Comparison of ENCODE assay signal across 19 mouse cellular contexts in the genomic region with DNA sequence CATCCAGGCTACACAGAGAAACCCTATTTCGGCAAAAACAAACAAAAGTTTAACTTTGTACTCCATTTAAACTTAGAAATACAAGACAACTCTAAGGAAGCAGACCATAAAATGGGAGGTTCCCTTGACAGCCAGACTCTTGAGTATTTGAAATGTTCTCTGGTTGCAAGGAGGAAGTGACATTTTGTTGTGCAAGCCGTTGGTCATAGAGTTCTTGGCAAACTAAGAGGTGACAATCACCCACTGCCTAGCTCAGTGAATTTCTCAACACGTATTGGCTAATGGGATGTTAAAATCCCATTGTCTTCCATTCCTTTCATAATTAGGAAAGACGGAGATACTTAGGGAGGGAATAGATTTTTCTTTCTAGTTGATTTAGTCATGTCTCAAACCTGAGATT. TPM values are rescaled to one million over a fixed set of nuclear protein-coding genes. Genes with fewer than 3 reads are reported as not detected.
DNase-seq lines count a peak whose midpoint lies in the region.
"Had no signal": no experiment of that assay in that cellular context is flagged by ENCODE, and none has a peak within 500 bp of the region (broad histone marks: within the 10 kb centered on the region; RNA-seq: fewer than 3 reads in every experiment).

No protein-coding gene starts in this region.

- 84% methylated on average over 4 of the region's 4 CpGs for WGBS in embryonic facial prominence, embryonic 10.5 days

- H3K9me3 ChIP-seq in embryonic facial prominence, embryonic 10.5 days: no peaks in the 10 kb centered on the region
- H3K9me3 ChIP-seq: forebrain, embryonic 12.5 days; heart, embryonic 15.5 days; midbrain, embryonic 12.5 days; neural tube, embryonic 12.5 days; stomach, embryonic 15.5 days had no signal

- H3K36me3 ChIP-seq in splenic B cell, adult 2 months (ENCODE audit: control insufficient read depth, insufficient read depth, low read length, poor library complexity, severe bottlenecking): no peaks in the 10 kb centered on the region
- H3K36me3 ChIP-seq in embryonic facial prominence, embryonic 10.5 days (replicated peaks): no peaks in the 10 kb centered on the region
- H3K36me3 ChIP-seq: forebrain, embryonic 12.5 days; heart, embryonic 15.5 days; midbrain, embryonic 12.5 days; neural tube, embryonic 12.5 days; stomach, embryonic 15.5 days had no signal

- H3K27me3 ChIP-seq in splenic B cell, adult 2 months (ENCODE audit: control insufficient read depth, insufficient read depth, low read length, poor library complexity, severe bottlenecking): no peaks in the 10 kb centered on the region
- H3K27me3 ChIP-seq in embryonic facial prominence, embryonic 10.5 days (replicated peaks; ENCODE audit: low read depth, poor library complexity, severe bottlenecking): no peaks in the 10 kb centered on the region
- H3K27me3 ChIP-seq: forebrain, embryonic 12.5 days; heart, embryonic 15.5 days; midbrain, embryonic 12.5 days; neural tube, embryonic 12.5 days; stomach, embryonic 15.5 days had no signal

- peak; percentile 25 for DNase-seq in adrenal gland, adult 8-10 months
- no peak for DNase-seq in adrenal gland, postnatal 25 days
- DNase-seq in spleen, postnatal 36 days (ENCODE audit: low spot score in 2 of 2): peak; percentile 43 to 65
- no peak for DNase-seq in spleen, adult 18-20 months
- DNase-seq in lung, postnatal 10 days: peak; percentile 38
- peak; percentile 49 for DNase-seq in splenic B cell, adult 2 months (ENCODE audit: low read depth, low spot score)
- no peak for DNase-seq in embryonic facial prominence, embryonic 10.5 days (ENCODE audit: low spot score)
- no peak for DNase-seq in right cerebral cortex, postnatal 36 days (ENCODE audit: low spot score in 2 of 2)
- DNase-seq: cerebellum, adult 8-10 months; gastrocnemius, postnatal 14 days; kidney, adult 2 months; thymus, postnatal 36 days had no signal

- H3K27ac ChIP-seq in embryonic facial prominence, embryonic 10.5 days (replicated peaks): no peak overlapping the region
- H3K27ac ChIP-seq: forebrain, embryonic 12.5 days; heart, embryonic 15.5 days; hindbrain, embryonic 14.5 days; liver, embryonic 14.5 days; midbrain, embryonic 12.5 days; neural tube, embryonic 12.5 days; stomach, embryonic 15.5 days had no signal

- H3K4me1 ChIP-seq in embryonic facial prominence, embryonic 10.5 days: peaks cover 8% of the 10 kb centered on the region
- H3K4me1 ChIP-seq: neural tube, embryonic 12.5 days; stomach, embryonic 15.5 days had no signal

- H3K4me3 ChIP-seq in embryonic facial prominence, embryonic 10.5 days: no peak overlapping the region
- H3K4me3 ChIP-seq: forebrain, embryonic 12.5 days; heart, embryonic 15.5 days; midbrain, embryonic 12.5 days; neural tube, embryonic 12.5 days; stomach, embryonic 15.5 days had no signal

RNA-seq across cellular contexts. Expression of a gene that starts 5.7 kb away (rescaled TPM):
- 10 to 100 TPM; 22.4 to 28.9 (median 25.9) TPM for total RNA-seq in adrenal gland, adult 8-10 months (2022)
- 22.9 and 30.1 TPM in 2 replicates for total RNA-seq in adrenal gland, postnatal 25 days (2021)
- 9.9 and 10.2 TPM in 2 replicates for polyA plus RNA-seq in embryonic facial prominence, embryonic 10.5 days (2016; fragmentation: Nextera tagmentation; extraction: Ambion mirVana)

Comparison
In these comparisons a context has a peak if more than half of its experiments do, and no peak if none do; other contexts are left out.
1. DNase-seq: peak in adrenal gland, adult 8-10 months (single experiment), spleen, postnatal 36 days (2 of 2), lung, postnatal 10 days (single experiment) and splenic B cell, adult 2 months (single experiment); none in adrenal gland, postnatal 25 days (single experiment), spleen, adult 18-20 months (0 of 2), embryonic facial prominence, embryonic 10.5 days (single experiment) and right cerebral cortex, postnatal 36 days (0 of 2).